In genomic region chr13:28457403-28457802, GRCm38 (mm10) we compare ENCODE assay signal across 19 mouse cellular contexts.
A peak's percentile ranks its signal among the peaks of the same experiment; 100 is the strongest.
DNase-seq lines count a peak whose midpoint lies in the region; ATAC-seq lines count a peak whose summit lies in the region.
"Had no signal": no experiment of that assay in that cellular context is flagged by ENCODE, and none has a peak within 500 bp of the region (broad histone marks: within the 10 kb centered on the region; RNA-seq: fewer than 3 reads in every experiment).

No protein-coding gene starts in this region.

- peak; percentile 7 to 16 for DNase-seq in adrenal gland, postnatal 36 days
- DNase-seq in adrenal gland, adult 8-10 months, result no peak
- DNase-seq in 3T3-L1 (ENCODE audit: low read depth, low spot score), result peak; percentile 80
- peak; percentile 26 for DNase-seq in adipocyte (ENCODE audit: low spot score)
- DNase-seq in lung, postnatal 25 days (ENCODE audit: low spot score), result no peak
- no peak for DNase-seq in frontal cortex, postnatal 25 days (ENCODE audit: low spot score in 2 of 2)
- DNase-seq: cerebellum, adult 11 months; cerebellum, postnatal 10 days; embryo, embryonic 11 days; forebrain, postnatal 0 days; heart, adult 18-20 months; kidney, adult 9 months; kidney, postnatal 25 days; liver, embryonic 13.5 days; retina, postnatal 1 day; right cerebral cortex, postnatal 4 days; thymus, postnatal 25 days had no signal

- ATAC-seq in megakaryocyte progenitor cell, adult 5-6 weeks (replicated peaks; ENCODE audit: poor library complexity), result peak; percentile 75
- ATAC-seq: activated CD4-positive, CD25-positive, alpha-beta regulatory T cell, adult 4 months; forebrain, postnatal 0 days had no signal

Comparison
In these comparisons a context has a peak if more than half of its experiments do, and no peak if none do; other contexts are left out.
1. DNase-seq: peak in adrenal gland, postnatal 36 days (2 of 2), 3T3-L1 (single experiment) and adipocyte (single experiment); none in adrenal gland, adult 8-10 months (single experiment), lung, postnatal 25 days (single experiment) and frontal cortex, postnatal 25 days (0 of 2).